Mouse (Mus musculus) liver, adult 2 months (tissue): ENCODE data around the gene Lgmn. TPM values are rescaled to one million over a fixed set of nuclear protein-coding genes. Genes with fewer than 3 reads are reported as not detected.

Experiments used
- DNase-seq: peaks from one replicate; pipeline ENCODE4 v3.0.0-alpha.2; 2011; ENCODE audit warnings: low read depth, low spot score; ENCODE audit errors: extremely low read depth
- H3K27ac ChIP-seq: fragments of 200-500 bp; replicated peaks from 2 replicates; pipeline ENCODE4 v1.5.1; 2012; ENCODE audit warnings: low read depth, mild to moderate bottlenecking, control low read depth, inconsistent platforms, low read length; ENCODE audit not compliant: insufficient read depth
- H3K27me3 ChIP-seq: fragments of 200-500 bp; 2 replicates; pipeline ENCODE4 v1.6.1; 2012; ENCODE audit warnings: mild to moderate bottlenecking, moderate library complexity, low read length, inconsistent platforms; ENCODE audit not compliant: control insufficient read depth, insufficient read depth
- H3K36me3 ChIP-seq: fragments of 200-500 bp; 2 replicates; pipeline ENCODE4 v1.6.1; 2012; ENCODE audit warnings: low read length, inconsistent platforms; ENCODE audit not compliant: control insufficient read depth, insufficient read depth
- H3K4me1 ChIP-seq: fragments of 200-500 bp; 2 replicates; pipeline ENCODE4 v1.6.1; 2011; ENCODE audit warnings: low read length; ENCODE audit not compliant: control insufficient read depth, insufficient read depth
- H3K4me3 ChIP-seq: fragments of 200-500 bp; 2 replicates; pipeline ENCODE4 v1.5.1; 2011; ENCODE audit warnings: low read depth, mild to moderate bottlenecking, control low read depth, low read length, moderate library complexity; ENCODE audit not compliant: insufficient read depth
- H3K79me2 ChIP-seq: fragments of 200-500 bp; 2 replicates; pipeline ENCODE4 v1.6.1; 2012; ENCODE audit warnings: inconsistent platforms, mild to moderate bottlenecking, low read length, moderate library complexity; ENCODE audit not compliant: control insufficient read depth, insufficient read depth
- H3K9ac ChIP-seq: fragments of 200-500 bp; 2 replicates; pipeline ENCODE4 v1.6.1; 2012; ENCODE audit warnings: low read depth, mild to moderate bottlenecking, control low read depth, inconsistent platforms, low read length
- CTCF ChIP-seq: fragments of 200-500 bp; IDR thresholded peaks from 2 replicates; pipeline ENCODE4 v1.5.1; 2011; ENCODE audit warnings: low read depth, low read length, control low read depth
- POLR2A ChIP-seq: fragments of 200-500 bp; IDR thresholded peaks from 2 replicates; pipeline ENCODE4 v1.6.1; 2011; ENCODE audit warnings: low read length, control low read depth; ENCODE audit not compliant: insufficient read depth; ENCODE audit errors: extremely low read depth
- WGBS: fragments of 180-500 bp; shearing (Covaris S2); methylation state at CpG from one replicate; pipeline ENCODE4 v1.1.7; 2018; 5-methylcytosine and 5-hydroxymethylcytosine counted together
- polyA plus RNA-seq: library from polyadenylated mRNA; depleted of rRNA; stranded (reverse); fragments of >200 nt; gene quantifications from 2 replicates; pipeline ENCODE4 v1.2.3, GENCODE M21; 2012
- total RNA-seq: library from RNA; depleted of rRNA; stranded (reverse); fragments of >200 nt; gene quantifications from 2 replicates; pipeline ENCODE4 v1.2.3, GENCODE M21; 2014

Gene Lgmn
- total and polyA plus RNA-seq, 2 experiments, result 48.5 to 59.6 TPM

DNA sequence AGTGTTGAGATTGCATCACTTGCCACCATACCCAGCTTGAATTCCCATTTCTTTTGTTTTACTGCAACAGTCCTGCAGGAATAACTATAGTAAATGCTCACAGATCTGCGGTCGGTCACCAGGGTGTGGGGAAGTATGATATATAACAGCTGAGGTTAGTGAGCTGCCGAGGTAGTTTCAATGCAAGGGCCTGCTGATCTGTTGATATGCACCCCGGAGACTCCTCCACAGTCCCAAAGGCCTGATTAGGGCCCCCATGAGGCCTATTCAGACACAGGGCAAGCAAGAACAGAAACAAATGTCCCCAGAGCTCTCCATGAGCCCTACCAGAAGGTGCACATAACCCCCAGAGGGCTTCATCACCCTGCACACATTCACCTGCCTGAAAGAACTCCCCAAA is 9.4 kb downstream of the Lgmn start:
- Histone ChIP-seq H3K36me3 (no peaks in the 10 kb centered on the region), H3K4me1 (peaks cover 3% of the 10 kb centered on the region; the same call in 1 of the 2 replicates), H3K4me3 (no peak overlapping the region), H3K9ac (no peak overlapping the region), H3K27me3 (no peaks in the 10 kb centered on the region), H3K27ac (no peak overlapping the region), H3K79me2 (peaks cover 12% of the 10 kb centered on the region)
- WGBS, result 90% methylated on average over 4 of the region's 4 CpGs
- DNase-seq, result no peak
- no peak for TF ChIP-seq POLR2A
- no peak for TF ChIP-seq CTCF

- H3K4me3 ChIP-seq, result no peak overlapping the region
- no peaks in the 10 kb centered on the region for H3K27me3 ChIP-seq
- H3K79me2 ChIP-seq, result peaks cover 12% of the 10 kb centered on the region
- WGBS, result 94% methylated on average over 5 of the region's 5 CpGs
- H3K36me3 ChIP-seq, result no peaks in the 10 kb centered on the region; the same call in 1 of the 2 replicates
- TF ChIP-seq POLR2A (no peak), CTCF (no peak)
- DNase-seq, result no peak
- no peak overlapping the region for H3K27ac ChIP-seq
- H3K4me1 ChIP-seq, result peaks cover 3% of the 10 kb centered on the region; the same call in 1 of the 2 replicates
- no peak overlapping the region for H3K9ac ChIP-seq
These were observed 10.0 kb downstream of the Lgmn start for GRCm38 (mm10) chr12:102429656-102430055.

DNA sequence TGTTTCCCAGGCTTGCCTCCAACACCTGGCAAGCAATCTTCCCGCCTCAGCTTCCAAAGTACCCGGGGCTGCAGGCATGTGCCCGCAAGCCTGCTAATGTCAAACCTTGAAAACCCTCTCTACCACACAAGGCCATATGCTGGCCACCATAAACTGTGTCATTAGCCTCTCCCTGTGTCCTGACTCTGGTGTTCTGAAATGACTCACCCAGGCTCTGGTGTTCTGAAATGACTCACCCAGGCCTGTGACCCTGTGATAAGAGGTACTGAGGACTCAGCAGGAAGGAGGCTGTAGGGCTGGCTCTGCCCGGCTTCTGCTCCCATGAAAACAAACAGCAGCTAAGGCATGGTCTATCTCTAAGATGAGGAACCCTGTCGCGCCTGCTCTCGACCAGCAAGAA is 13.3 kb downstream of the Lgmn start:
- no peaks in the 10 kb centered on the region; the same call in 1 of the 2 replicates for H3K79me2 ChIP-seq
- H3K4me1 ChIP-seq, result peaks cover 3% of the 10 kb centered on the region; the same call in 1 of the 2 replicates
- H3K4me3 ChIP-seq, result no peak overlapping the region
- TF ChIP-seq CTCF (no peak), POLR2A (no peak)
- H3K27ac ChIP-seq, result peak overlapping the region; percentile 47; the same call in 1 of the 2 replicates
- H3K9ac ChIP-seq, result no peak overlapping the region
- H3K36me3 ChIP-seq, result no peaks in the 10 kb centered on the region; the same call in 1 of the 2 replicates
- DNase-seq, result peak; percentile 40
- no peaks in the 10 kb centered on the region for H3K27me3 ChIP-seq
- WGBS, result 77% methylated on average over 7 of the region's 7 CpGs

GRCm38 (mm10) chr12:102425048-102425578 is 14.5 kb downstream of the Lgmn start:
- 87% methylated on average over 4 of the region's 4 CpGs for WGBS
- no peak for TF ChIP-seq CTCF
- TF ChIP-seq POLR2A, result no peak
- peaks cover 3% of the 10 kb centered on the region; the same call in 1 of the 2 replicates for H3K4me1 ChIP-seq

GRCm38 (mm10) chr12:102424456-102424855 is 15.2 kb downstream of the Lgmn start:
- H3K36me3 ChIP-seq, result no peaks in the 10 kb centered on the region; the same call in 1 of the 2 replicates
- H3K27ac ChIP-seq, result no peak overlapping the region
- no peak for DNase-seq
- H3K4me3 ChIP-seq, result no peak overlapping the region
- H3K79me2 ChIP-seq, result no peaks in the 10 kb centered on the region
- no peak for TF ChIP-seq POLR2A
- TF ChIP-seq CTCF, result no peak
- H3K4me1 ChIP-seq, result peaks cover 3% of the 10 kb centered on the region; the same call in 1 of the 2 replicates
- no peaks in the 10 kb centered on the region for H3K27me3 ChIP-seq
- WGBS, result 51% methylated on average over 2 of the region's 2 CpGs
- no peak overlapping the region for H3K9ac ChIP-seq

More at GRCm38 (mm10) chr12:102425048-102425578, 14.5 kb downstream of the Lgmn start:
- no peak overlapping the region for H3K9ac ChIP-seq
- H3K36me3 ChIP-seq, result no peaks in the 10 kb centered on the region; the same call in 1 of the 2 replicates
- H3K79me2 ChIP-seq, result no peaks in the 10 kb centered on the region
- H3K27ac ChIP-seq, result no peak overlapping the region
- H3K4me3 ChIP-seq, result no peak overlapping the region
- no peak for DNase-seq
- H3K27me3 ChIP-seq, result no peaks in the 10 kb centered on the region

GRCm38 (mm10) chr12:102423625-102424024 is 16.0 kb downstream of the Lgmn start:
- DNase-seq, result no peak
- no peaks in the 10 kb centered on the region; the same call in 1 of the 2 replicates for H3K36me3 ChIP-seq
- no peak overlapping the region for H3K9ac ChIP-seq
- H3K27ac ChIP-seq, result no peak overlapping the region
- no peaks in the 10 kb centered on the region for H3K79me2 ChIP-seq
- 90% methylated on average over 8 of the region's 8 CpGs for WGBS
- TF ChIP-seq CTCF (no peak), POLR2A (no peak)
- no peaks in the 10 kb centered on the region for H3K27me3 ChIP-seq
- no peak overlapping the region for H3K4me3 ChIP-seq
- peaks cover 3% of the 10 kb centered on the region; the same call in 1 of the 2 replicates for H3K4me1 ChIP-seq
